Mouse (Mus musculus) myocyte (in vitro differentiated cells): ENCODE data around the gene Obsl1.

Experiments used
- E2F4 ChIP-seq: IDR thresholded peaks from one replicate; pipeline ENCODE4 v1.6.1; 2011; ENCODE audit warnings: mild to moderate bottlenecking, control low read depth, moderate library complexity; ENCODE audit not compliant: insufficient read depth
- MAX ChIP-seq: IDR thresholded peaks from one replicate; pipeline ENCODE4 v1.6.1; 2011; ENCODE audit warnings: low read depth, mild to moderate bottlenecking, control low read depth
- MYOG ChIP-seq, 3 experiments: IDR thresholded peaks; one replicate each; pipeline ENCODE4 v1.6.1; 2011; ENCODE audit warnings: control low read depth in 2 of 3, low read depth in 2 of 3, mild to moderate bottlenecking in 2 of 3; ENCODE audit not compliant: insufficient read length in 2 of 3, control insufficient read depth in 1 of 3, insufficient read depth in 1 of 3
- POLR2A ChIP-seq: IDR thresholded peaks from one replicate; pipeline ENCODE4 v1.6.1; 2011; ENCODE audit warnings: low read depth, mild to moderate bottlenecking, control low read depth, moderate library complexity; ENCODE audit not compliant: insufficient read length
- POLR2AphosphoS2 ChIP-seq: IDR thresholded peaks from one replicate; pipeline ENCODE4 v1.6.1; 2011; ENCODE audit warnings: low read depth, control low read depth; ENCODE audit not compliant: insufficient read length
- REST ChIP-seq: IDR thresholded peaks from one replicate; pipeline ENCODE4 v1.6.1; 2011; ENCODE audit warnings: mild to moderate bottlenecking, control low read depth, moderate library complexity; ENCODE audit not compliant: insufficient read depth, insufficient read length
- SRF ChIP-seq: IDR thresholded peaks from one replicate; pipeline ENCODE4 v1.6.1; 2011; ENCODE audit warnings: low read depth; ENCODE audit not compliant: control insufficient read depth, insufficient read length
- TCF12 ChIP-seq: IDR thresholded peaks from one replicate; pipeline ENCODE4 v1.6.1; 2011; ENCODE audit warnings: mild to moderate bottlenecking, control low read depth; ENCODE audit not compliant: poor library complexity, insufficient read depth, severe bottlenecking
- USF1 ChIP-seq: IDR thresholded peaks from one replicate; pipeline ENCODE4 v1.6.1; 2011; ENCODE audit warnings: low read depth, mild to moderate bottlenecking, control low read depth, moderate library complexity

DNA sequence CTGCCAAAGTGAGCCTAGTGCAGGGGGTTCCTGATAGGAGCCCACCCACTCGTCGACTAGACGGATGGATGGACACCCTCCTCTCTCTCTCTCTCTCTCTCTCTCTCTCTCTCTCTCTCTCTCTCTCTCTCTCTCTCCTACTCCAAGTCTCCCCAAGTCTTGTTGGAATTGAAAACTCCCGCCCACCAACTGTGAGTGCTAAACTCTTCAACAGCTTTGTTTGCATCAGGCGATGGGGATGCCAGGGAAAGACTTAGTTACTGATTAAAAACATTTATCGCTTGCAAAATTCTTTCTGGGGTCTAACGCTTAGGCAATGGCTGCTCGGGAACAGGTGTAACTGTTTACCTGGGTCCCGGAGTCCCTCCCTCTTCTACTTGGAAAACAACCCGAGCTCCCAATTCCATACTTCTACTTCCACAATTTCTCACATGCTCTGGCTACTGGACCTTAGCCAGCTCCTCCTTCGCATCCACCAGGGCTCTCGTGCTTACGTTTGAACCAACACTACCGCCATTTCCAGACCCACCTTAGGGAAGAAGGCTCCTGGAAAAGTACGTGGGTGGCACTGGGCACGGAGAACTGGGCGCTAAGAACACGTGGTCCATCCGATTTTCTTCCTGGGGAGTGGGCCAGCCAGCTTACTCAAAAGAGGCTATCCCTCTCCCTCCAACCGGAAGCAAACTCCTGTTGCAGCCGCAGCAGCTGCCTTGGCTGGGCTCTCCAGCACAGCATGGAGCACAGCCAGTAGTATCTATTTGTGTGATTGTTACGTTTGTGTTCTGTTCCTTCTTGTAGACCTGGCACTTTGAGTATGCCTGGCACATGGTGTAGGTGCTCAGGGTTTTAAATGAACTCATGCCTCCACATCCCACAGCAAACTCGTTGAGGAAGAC lies 47.2 kb downstream of the Obsl1 start:
- TF ChIP-seq MAX (no peak), MYOG (IDR thresholded peaks at IDR 0.05; ENCODE audit: control insufficient read depth in 1 of 3, insufficient read depth in 1 of 3, insufficient read length in 2 of 3, low read depth in 2 of 3) (no peak), POLR2A (no peak), TCF12 (no peak), POLR2AphosphoS2 (no peak), USF1 (no peak), E2F4 (no peak), SRF (no peak), REST (no peak)
